Mouse (Mus musculus) brain, embryonic 14.5 days (tissue): ENCODE measurements around the gene Fdx1.

Experiments used
- CTCF ChIP-seq: fragments of 200-500 bp; IDR thresholded peaks from 2 replicates; pipeline ENCODE4 v1.5.1; 2012; ENCODE audit warnings: inconsistent platforms, mild to moderate bottlenecking, moderate library complexity, borderline replicate concordance; ENCODE audit not compliant: insufficient read depth, insufficient read length; ENCODE audit errors: extremely low read depth
- POLR2A ChIP-seq: fragments of 200-500 bp; IDR thresholded peaks from 2 replicates; pipeline ENCODE4 v1.6.1; 2012; ENCODE audit warnings: mild to moderate bottlenecking, inconsistent platforms, borderline replicate concordance; ENCODE audit not compliant: poor library complexity, insufficient read depth, insufficient read length, severe bottlenecking; ENCODE audit errors: extremely low read depth

DNA sequence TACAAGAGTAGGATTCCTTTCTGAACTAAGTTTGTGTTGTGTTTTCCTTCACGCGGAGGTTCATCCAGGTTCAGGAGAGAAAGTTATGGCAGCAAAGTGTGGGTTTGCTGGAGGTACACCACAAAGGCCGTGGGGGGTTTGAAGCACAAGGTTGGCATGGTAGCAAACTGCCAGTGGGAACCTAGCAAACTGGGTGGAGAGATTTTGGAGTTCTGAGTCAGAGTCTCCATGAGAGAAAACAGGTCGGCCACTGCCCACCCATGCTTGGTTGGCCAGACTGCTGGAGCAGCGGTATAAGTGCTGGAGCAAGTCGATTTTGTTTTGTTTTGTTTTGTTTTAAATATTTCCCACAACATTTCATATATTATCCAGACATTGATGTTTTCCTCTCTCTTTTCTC lies 15.9 kb upstream of the Fdx1 start:
- TF ChIP-seq POLR2A: no peak
- TF ChIP-seq CTCF: no peak
